Mouse (Mus musculus) forebrain, embryonic 10.5 days (tissue): ENCODE measurements at regions not wholly inside any gene's neighbourhood (a gene's known extent, or its start where the extent isn't known, plus 50 kb on each side); places are given as distances from the start of the nearest gene placed in this dataset.

Source experiments
- DNase-seq: peaks from one replicate; pipeline ENCODE4 v3.0.0-alpha.2; 2017; ENCODE audit warnings: low spot score; ENCODE audit errors: extremely low spot score
- H3K27ac ChIP-seq: fragments of 300-500 bp; sonication (generic); 2 replicates; pipeline ENCODE4 v1.5.1; 2016; ENCODE audit warnings: mild to moderate bottlenecking
- H3K27me3 ChIP-seq: fragments of 300-500 bp; sonication (generic); 2 replicates; pipeline ENCODE4 v1.6.1; 2016; ENCODE audit warnings: mild to moderate bottlenecking; ENCODE audit not compliant: poor library complexity, severe bottlenecking
- H3K36me3 ChIP-seq: fragments of 300-500 bp; sonication (generic); replicated peaks from 2 replicates; pipeline ENCODE4 v1.6.1; 2016; ENCODE audit warnings: mild to moderate bottlenecking, moderate library complexity
- H3K4me1 ChIP-seq: fragments of 300-500 bp; sonication (generic); 2 replicates; pipeline ENCODE4 v1.6.1; 2016
- H3K4me3 ChIP-seq: fragments of 300-500 bp; sonication (generic); 2 replicates; pipeline ENCODE4 v1.5.1; 2016; ENCODE audit warnings: mild to moderate bottlenecking, moderate library complexity
- H3K9me3 ChIP-seq: fragments of 300-500 bp; sonication (generic); 2 replicates; pipeline ENCODE4 v1.6.1; 2016; ENCODE audit warnings: mild to moderate bottlenecking, moderate library complexity
- WGBS: fragments of 180-500 bp; shearing (Covaris S2); methylation state at CpG from one replicate; pipeline ENCODE4 v1.1.7; 2016; 5-methylcytosine and 5-hydroxymethylcytosine counted together

- Histone ChIP-seq H3K27me3 (peaks cover 96% of the 10 kb centered on the region), H3K36me3 (no peaks in the 10 kb centered on the region), H3K9me3 (no peaks in the 10 kb centered on the region), H3K4me1 (peaks cover 33% of the 10 kb centered on the region), H3K4me3 (no peak overlapping the region; the same call in 1 of the 2 replicates), H3K27ac (no peak overlapping the region)
- peak; percentile 46 for DNase-seq
- 4% methylated on average over 6 of the region's 6 CpGs for WGBS
Measured at GRCm38 (mm10) chr13:72120911-72121553, 157.5 kb upstream of the Irx1 start.

GRCm38 (mm10) chr13:72121554-72122229, 158.2 kb upstream of the Irx1 start:
- H3K4me3 ChIP-seq = peak overlapping the region; percentile 10; the same call in 1 of the 2 replicates
- no peaks in the 10 kb centered on the region for H3K36me3 ChIP-seq
- WGBS = 58% methylated on average over 18 of the region's 18 CpGs
- H3K27ac ChIP-seq = no peak overlapping the region
- DNase-seq = peak; percentile 23
- H3K27me3 ChIP-seq = peaks cover 96% of the 10 kb centered on the region
- no peaks in the 10 kb centered on the region for H3K9me3 ChIP-seq
- peaks cover 31% of the 10 kb centered on the region for H3K4me1 ChIP-seq

- Histone ChIP-seq H3K27ac (no peak overlapping the region), H3K36me3 (no peaks in the 10 kb centered on the region), H3K4me1 (peaks cover 31% of the 10 kb centered on the region), H3K4me3 (peak overlapping the region; percentile 10; the same call in 1 of the 2 replicates), H3K27me3 (peaks cover 96% of the 10 kb centered on the region), H3K9me3 (no peaks in the 10 kb centered on the region)
- 8% methylated on average over 11 of the region's 11 CpGs for WGBS
- peak; percentile 18 for DNase-seq
Measured at GRCm38 (mm10) chr13:72122230-72122627, 158.7 kb upstream of the Irx1 start.

- Histone ChIP-seq H3K4me3 (no peak overlapping the region), H3K27ac (no peak overlapping the region), H3K36me3 (no peaks in the 10 kb centered on the region), H3K27me3 (peaks cover 76% of the 10 kb centered on the region), H3K9me3 (no peaks in the 10 kb centered on the region), H3K4me1 (no peaks in the 10 kb centered on the region)
- 83% methylated on average over 1 of the region's 1 CpGs for WGBS
- DNase-seq = no peak
Measured at GRCm38 (mm10) chr13:72128306-72128705, 164.8 kb upstream of the Irx1 start.

- 90% methylated on average over 2 of the region's 2 CpGs for WGBS
- H3K27ac ChIP-seq = no peak overlapping the region
- no peaks in the 10 kb centered on the region for H3K36me3 ChIP-seq
- H3K27me3 ChIP-seq = peaks cover 72% of the 10 kb centered on the region
- DNase-seq = no peak
- no peak overlapping the region for H3K4me3 ChIP-seq
- no peaks in the 10 kb centered on the region for H3K9me3 ChIP-seq
- 0 out of 2 replicates have a peak, but pooled peaks cover 7% of the 10 kb centered on the region for H3K4me1 ChIP-seq
Measured at GRCm38 (mm10) chr13:72131341-72131740, 167.8 kb upstream of the Irx1 start.

GRCm38 (mm10) chr13:72134101-72134768, 170.7 kb upstream of the Irx1 start:
- 76% methylated on average over 8 of the region's 8 CpGs for WGBS
- Histone ChIP-seq H3K27ac (no peak overlapping the region), H3K36me3 (no peaks in the 10 kb centered on the region), H3K9me3 (no peaks in the 10 kb centered on the region), H3K4me3 (no peak overlapping the region), H3K27me3 (peaks cover 43% of the 10 kb centered on the region), H3K4me1 (0 out of 2 replicates have a peak, but pooled peaks cover 7% of the 10 kb centered on the region)
- no peak for DNase-seq

- H3K27me3 ChIP-seq = no peaks in the 10 kb centered on the region
- no peaks in the 10 kb centered on the region for H3K36me3 ChIP-seq
- 53% methylated on average over 2 of the region's 2 CpGs for WGBS
- no peaks in the 10 kb centered on the region for H3K9me3 ChIP-seq
- H3K4me1 ChIP-seq = no peaks in the 10 kb centered on the region
- H3K4me3 ChIP-seq = no peak overlapping the region
- DNase-seq = peak; percentile 13
- H3K27ac ChIP-seq = no peak overlapping the region
Measured at GRCm38 (mm10) chr13:72166225-72166624, 202.7 kb upstream of the Irx1 start.

- WGBS = 79% methylated on average over 2 of the region's 2 CpGs
- H3K27me3 ChIP-seq = no peaks in the 10 kb centered on the region
- H3K4me3 ChIP-seq = no peak overlapping the region
- DNase-seq = no peak
- no peaks in the 10 kb centered on the region for H3K4me1 ChIP-seq
- no peak overlapping the region for H3K27ac ChIP-seq
- H3K36me3 ChIP-seq = no peaks in the 10 kb centered on the region
- no peaks in the 10 kb centered on the region for H3K9me3 ChIP-seq
Measured at GRCm38 (mm10) chr13:72167434-72167833, 203.9 kb upstream of the Irx1 start.

- no peak overlapping the region for H3K4me3 ChIP-seq
- 90% methylated on average over 3 of the region's 3 CpGs for WGBS
Measured at GRCm38 (mm10) chr13:72183636-72184035, 220.1 kb upstream of the Irx1 start.

GRCm38 (mm10) chr13:72184116-72184845, 220.8 kb upstream of the Irx1 start:
- Histone ChIP-seq H3K4me3 (no peak overlapping the region), H3K9me3 (no peaks in the 10 kb centered on the region), H3K4me1 (no peaks in the 10 kb centered on the region), H3K27ac (no peak overlapping the region), H3K36me3 (no peaks in the 10 kb centered on the region), H3K27me3 (no peaks in the 10 kb centered on the region)
- DNase-seq = no peak
- WGBS = 86% methylated on average over 15 of the region's 15 CpGs

More at GRCm38 (mm10) chr13:72183636-72184035, 220.1 kb upstream of the Irx1 start:
- Histone ChIP-seq H3K4me1 (no peaks in the 10 kb centered on the region), H3K27ac (no peak overlapping the region), H3K36me3 (no peaks in the 10 kb centered on the region), H3K9me3 (no peaks in the 10 kb centered on the region), H3K27me3 (no peaks in the 10 kb centered on the region)
- DNase-seq = no peak

GRCm38 (mm10) chr13:72184846-72185118, 221.3 kb upstream of the Irx1 start:
- no peak overlapping the region for H3K4me3 ChIP-seq
- no peaks in the 10 kb centered on the region for H3K9me3 ChIP-seq
- DNase-seq = no peak
- H3K27ac ChIP-seq = no peak overlapping the region
- H3K36me3 ChIP-seq = no peaks in the 10 kb centered on the region
- no peaks in the 10 kb centered on the region for H3K27me3 ChIP-seq
- WGBS = 92% methylated on average over 3 of the region's 3 CpGs
- H3K4me1 ChIP-seq = no peaks in the 10 kb centered on the region

GRCm38 (mm10) chr13:72195881-72196280, 232.4 kb upstream of the Irx1 start:
- DNase-seq = no peak
- WGBS = 88% methylated on average over 2 of the region's 2 CpGs
- H3K27me3 ChIP-seq = no peaks in the 10 kb centered on the region
- peaks cover 12% of the 10 kb centered on the region for H3K4me1 ChIP-seq
- H3K27ac ChIP-seq = no peak overlapping the region
- H3K9me3 ChIP-seq = no peaks in the 10 kb centered on the region
- H3K36me3 ChIP-seq = no peaks in the 10 kb centered on the region
- no peak overlapping the region for H3K4me3 ChIP-seq
